Comparison of ENCODE assay signal across 29 mouse cellular contexts in genomic region chr17:44651613-44652012, GRCm38 (mm10).
"Had no signal": no experiment of that assay in that cellular context is flagged by ENCODE, and none has a peak within 500 bp of the region (broad histone marks: within the 10 kb centered on the region; RNA-seq: fewer than 3 reads in every experiment).

No protein-coding gene starts in this region.

- DNase-seq: gastrocnemius, adult 2 months; gastrocnemius, postnatal 10 days; gastrocnemius, postnatal 25 days; heart, adult 2 months; heart, postnatal 14 days; heart, postnatal 4 days; kidney, adult 18-20 months; kidney, adult 9 months; kidney, postnatal 14 days; kidney, postnatal 36 days; layer of hippocampus, adult 9-11 months; layer of hippocampus, postnatal 36 days; left cerebral cortex, postnatal 4 days had no signal

- H3K4me2 ChIP-seq: heart, embryonic 11.5 days; heart, embryonic 13.5 days; heart, embryonic 15.5 days; hindbrain, embryonic 12.5 days; hindbrain, embryonic 14.5 days; intestine, embryonic 15.5 days; kidney, embryonic 15.5 days; limb, embryonic 13.5 days; limb, embryonic 15.5 days; liver, embryonic 12.5 days had no signal

- H3K4me3 ChIP-seq: gastrocnemius, adult 2 months; heart, adult 2 months; heart, embryonic 13.5 days; heart, embryonic 15.5 days; hindbrain, embryonic 10.5 days; hindbrain, embryonic 12.5 days; intestine, embryonic 15.5 days; kidney, embryonic 15.5 days; limb, embryonic 13.5 days; limb, embryonic 15.5 days; liver, embryonic 12.5 days had no signal

- ATAC-seq: hindbrain, embryonic 16.5 days; inflammation-experienced regulatory T-cells, adult 6 months; intestine, embryonic 15.5 days; intestine, postnatal 0 days; liver, embryonic 12.5 days had no signal

- H3K36me3 ChIP-seq: heart, embryonic 13.5 days; heart, embryonic 15.5 days; hindbrain, embryonic 10.5 days; hindbrain, embryonic 12.5 days; intestine, embryonic 15.5 days; kidney, embryonic 15.5 days; limb, embryonic 13.5 days; limb, embryonic 15.5 days; liver, embryonic 12.5 days had no signal

- H3K9me3 ChIP-seq: heart, embryonic 13.5 days; heart, embryonic 15.5 days; hindbrain, embryonic 10.5 days; hindbrain, embryonic 12.5 days; intestine, embryonic 15.5 days; kidney, embryonic 15.5 days; limb, embryonic 13.5 days; limb, embryonic 15.5 days; liver, embryonic 12.5 days had no signal

- H3K27me3 ChIP-seq: intestine, embryonic 15.5 days; limb, embryonic 13.5 days; limb, embryonic 15.5 days; liver, embryonic 12.5 days had no signal

- H3K9ac ChIP-seq: heart, embryonic 13.5 days; heart, embryonic 15.5 days; hindbrain, embryonic 12.5 days; hindbrain, embryonic 14.5 days; intestine, embryonic 15.5 days; kidney, embryonic 15.5 days; limb, embryonic 13.5 days; limb, embryonic 15.5 days; liver, embryonic 12.5 days; liver, embryonic 14.5 days had no signal

- H3K4me1 ChIP-seq: heart, embryonic 13.5 days; heart, embryonic 15.5 days; intestine, embryonic 15.5 days; limb, embryonic 13.5 days; limb, embryonic 15.5 days; liver, embryonic 12.5 days had no signal

- H3K27ac ChIP-seq: gastrocnemius, adult 2 months; heart, adult 2 months; heart, embryonic 13.5 days; heart, embryonic 15.5 days; hindbrain, embryonic 10.5 days; hindbrain, embryonic 12.5 days; hindbrain, embryonic 14.5 days; intestine, embryonic 15.5 days; kidney, embryonic 15.5 days; kidney, postnatal 0 days; limb, embryonic 13.5 days; limb, embryonic 15.5 days; liver, embryonic 12.5 days; liver, embryonic 14.5 days had no signal
